Mouse (Mus musculus) midbrain, embryonic 13.5 days (tissue): ENCODE measurements at regions not wholly inside any gene's neighbourhood (a gene's known extent, or its start where the extent isn't known, plus 50 kb on each side); places are given as distances from the start of the nearest gene placed in this dataset.
A peak's percentile ranks its signal among the peaks of the same experiment; 100 is the strongest.

ENCODE experiments used
- ATAC-seq: fragments of 200-750 bp; cut with Nextera tagmentation; 2 replicates; pipeline ENCODE4 v1.8.0; 2017; ENCODE audit warnings: mild to moderate bottlenecking, moderate TSS enrichment, moderate library complexity
- H3K27ac ChIP-seq: fragments of 300-500 bp; sonication (generic); 2 replicates; pipeline ENCODE4 v1.5.1; 2015; ENCODE audit warnings: inconsistent platforms, mild to moderate bottlenecking, moderate library complexity
- H3K27me3 ChIP-seq: fragments of 300-500 bp; sonication (generic); 2 replicates; pipeline ENCODE4 v1.6.1; 2015; ENCODE audit warnings: mild to moderate bottlenecking, inconsistent platforms
- H3K36me3 ChIP-seq: fragments of 300-500 bp; sonication (generic); 2 replicates; pipeline ENCODE4 v1.6.1; 2015; ENCODE audit warnings: mild to moderate bottlenecking, inconsistent platforms
- H3K4me1 ChIP-seq: fragments of 300-500 bp; sonication (generic); replicated peaks from 2 replicates; pipeline ENCODE4 v1.6.1; 2015; ENCODE audit warnings: inconsistent platforms
- H3K4me2 ChIP-seq: fragments of 300-500 bp; sonication (generic); replicated peaks from 2 replicates; pipeline ENCODE4 v1.6.1; 2015; ENCODE audit warnings: moderate library complexity, mild to moderate bottlenecking, inconsistent platforms
- H3K4me3 ChIP-seq: fragments of 300-500 bp; sonication (generic); replicated peaks from 2 replicates; pipeline ENCODE4 v1.5.1; 2015; ENCODE audit warnings: mild to moderate bottlenecking, inconsistent platforms
- H3K9ac ChIP-seq: fragments of 300-500 bp; sonication (generic); replicated peaks from 2 replicates; pipeline ENCODE4 v1.6.1; 2015; ENCODE audit warnings: mild to moderate bottlenecking, inconsistent platforms
- H3K9me3 ChIP-seq: fragments of 300-500 bp; sonication (generic); 2 replicates; pipeline ENCODE4 v1.6.1; 2016; ENCODE audit warnings: mild to moderate bottlenecking, inconsistent platforms
- WGBS: fragments of 180-500 bp; shearing (Covaris S2); methylation state at CpG from one replicate; pipeline ENCODE4 v1.1.7; 2015; 5-methylcytosine and 5-hydroxymethylcytosine counted together

DNA sequence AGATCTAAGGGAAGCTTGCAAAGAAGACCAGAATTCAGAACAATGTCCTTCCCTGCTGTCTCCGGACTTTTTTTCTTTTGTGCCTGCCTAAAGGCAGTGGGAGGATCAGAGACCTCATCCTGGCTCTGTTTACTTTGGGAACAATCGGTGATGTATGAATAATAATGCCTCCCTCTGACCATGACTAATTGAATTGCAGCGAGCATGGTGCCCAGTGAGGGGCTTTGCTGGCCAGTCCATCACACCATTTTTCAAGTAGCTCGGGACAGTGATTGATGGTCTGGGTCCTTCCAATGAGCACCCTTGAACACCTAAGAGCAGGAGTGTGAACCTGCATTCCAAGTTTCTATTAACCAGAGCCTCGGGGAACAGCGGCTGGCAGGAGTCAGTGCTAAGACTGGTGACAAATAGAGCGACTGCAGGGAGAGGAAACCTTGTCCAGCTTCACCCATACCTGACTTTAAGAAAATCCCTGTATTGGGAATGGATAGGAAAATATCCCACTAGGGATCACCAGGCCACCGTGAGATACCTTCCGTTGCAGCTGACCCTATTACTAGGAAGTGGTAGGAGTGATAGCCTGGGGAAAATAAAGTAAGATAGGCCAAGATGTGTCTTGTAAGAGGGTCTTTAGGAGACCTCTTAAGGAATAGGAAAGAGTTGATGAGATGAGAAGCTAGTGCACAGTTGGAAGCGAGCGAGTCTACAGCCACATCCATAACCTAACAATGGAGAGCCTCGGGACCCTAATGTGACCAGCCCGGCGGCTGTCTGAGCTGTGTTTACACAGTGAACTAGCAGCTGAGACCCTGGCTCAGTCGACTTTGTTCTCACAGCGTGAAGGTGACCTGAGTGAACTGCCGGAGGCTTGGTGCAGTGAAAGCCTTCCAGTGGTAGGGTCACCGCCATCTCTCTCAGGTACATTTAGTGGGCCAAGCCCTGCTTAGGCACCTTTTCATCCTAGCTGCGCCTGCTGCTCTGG, 140.7 kb downstream of the Foxa2 start:
- ATAC-seq, result peak; percentile 54
- H3K4me3 ChIP-seq, result no peak overlapping the region
- 6% methylated on average over 19 of the region's 19 CpGs for WGBS
- no peak overlapping the region for H3K9ac ChIP-seq
- H3K27me3 ChIP-seq, result peaks cover 92% of the 10 kb centered on the region
- H3K27ac ChIP-seq, result no peak overlapping the region
- no peaks in the 10 kb centered on the region for H3K9me3 ChIP-seq
- H3K4me2 ChIP-seq, result no peak overlapping the region
- peaks cover 36% of the 10 kb centered on the region for H3K4me1 ChIP-seq
- no peaks in the 10 kb centered on the region for H3K36me3 ChIP-seq

- no peaks in the 10 kb centered on the region for H3K9me3 ChIP-seq
- H3K27ac ChIP-seq, result no peak overlapping the region
- no peak overlapping the region for H3K9ac ChIP-seq
- WGBS, result 12% methylated on average over 3 of the region's 3 CpGs
- H3K27me3 ChIP-seq, result peaks cover 92% of the 10 kb centered on the region
- no peaks in the 10 kb centered on the region for H3K36me3 ChIP-seq
- peaks cover 36% of the 10 kb centered on the region for H3K4me1 ChIP-seq
- no peak overlapping the region for H3K4me3 ChIP-seq
- no peak overlapping the region for H3K4me2 ChIP-seq
- no peak for ATAC-seq
These were observed 141.7 kb downstream of the Foxa2 start for GRCm38 (mm10) chr2:147905118-147905517.

DNA sequence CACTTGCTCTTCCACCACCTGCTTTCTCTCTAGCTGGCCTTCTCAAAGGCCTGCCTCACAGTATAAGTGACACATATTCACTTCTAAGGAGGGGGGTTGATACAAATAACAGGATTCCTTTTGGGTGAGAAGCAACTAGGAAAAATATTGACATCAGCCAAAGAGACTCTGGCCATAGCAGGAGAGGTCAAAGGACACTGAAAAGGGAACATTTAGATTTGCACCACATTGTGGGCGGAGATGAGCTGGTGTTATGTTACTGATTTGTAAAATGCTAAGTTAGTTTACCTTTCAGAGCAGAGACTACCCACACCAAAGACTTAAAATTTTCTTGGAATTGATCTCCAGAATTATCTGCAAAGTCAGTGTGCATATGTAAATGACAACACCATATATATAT, 147.5 kb downstream of the Foxa2 start:
- Histone ChIP-seq H3K4me2 (no peak overlapping the region), H3K4me1 (no peaks in the 10 kb centered on the region), H3K27ac (no peak overlapping the region), H3K36me3 (no peaks in the 10 kb centered on the region), H3K27me3 (peaks cover 68% of the 10 kb centered on the region), H3K9me3 (no peaks in the 10 kb centered on the region), H3K4me3 (no peak overlapping the region), H3K9ac (no peak overlapping the region)
- 100% methylated on average over 1 of the region's 1 CpGs for WGBS
- no peak for ATAC-seq

GRCm38 (mm10) chr2:147895691-147896090, 151.1 kb downstream of the Foxa2 start:
- Histone ChIP-seq H3K36me3 (no peaks in the 10 kb centered on the region), H3K4me2 (no peak overlapping the region), H3K9me3 (no peaks in the 10 kb centered on the region), H3K4me1 (no peaks in the 10 kb centered on the region), H3K27me3 (peaks cover 39% of the 10 kb centered on the region), H3K9ac (no peak overlapping the region), H3K27ac (no peak overlapping the region), H3K4me3 (no peak overlapping the region)
- ATAC-seq, result 0 out of 2 replicates have a peak, but pooled peaks have one; percentile 66
- 0% methylated on average over 1 of the region's 1 CpGs for WGBS

GRCm38 (mm10) chr2:147894213-147894612, 152.6 kb downstream of the Foxa2 start:
- H3K27ac ChIP-seq, result no peak overlapping the region
- no peaks in the 10 kb centered on the region for H3K9me3 ChIP-seq
- H3K4me3 ChIP-seq, result no peak overlapping the region
- peaks cover 26% of the 10 kb centered on the region for H3K27me3 ChIP-seq
- no peaks in the 10 kb centered on the region for H3K36me3 ChIP-seq
- 11% methylated on average over 1 of the region's 1 CpGs for WGBS
- H3K9ac ChIP-seq, result no peak overlapping the region
- no peaks in the 10 kb centered on the region for H3K4me1 ChIP-seq
- no peak for ATAC-seq
- no peak overlapping the region for H3K4me2 ChIP-seq

- Histone ChIP-seq H3K27ac (no peak overlapping the region), H3K36me3 (no peaks in the 10 kb centered on the region), H3K27me3 (no peaks in the 10 kb centered on the region), H3K4me2 (no peak overlapping the region), H3K4me1 (no peaks in the 10 kb centered on the region), H3K9ac (no peak overlapping the region), H3K4me3 (no peak overlapping the region), H3K9me3 (no peaks in the 10 kb centered on the region)
- no peak for ATAC-seq
- WGBS, result 56% methylated on average over 6 of the region's 6 CpGs
These were observed 160.6 kb downstream of the Foxa2 start for GRCm38 (mm10) chr2:147886191-147886590.

DNA sequence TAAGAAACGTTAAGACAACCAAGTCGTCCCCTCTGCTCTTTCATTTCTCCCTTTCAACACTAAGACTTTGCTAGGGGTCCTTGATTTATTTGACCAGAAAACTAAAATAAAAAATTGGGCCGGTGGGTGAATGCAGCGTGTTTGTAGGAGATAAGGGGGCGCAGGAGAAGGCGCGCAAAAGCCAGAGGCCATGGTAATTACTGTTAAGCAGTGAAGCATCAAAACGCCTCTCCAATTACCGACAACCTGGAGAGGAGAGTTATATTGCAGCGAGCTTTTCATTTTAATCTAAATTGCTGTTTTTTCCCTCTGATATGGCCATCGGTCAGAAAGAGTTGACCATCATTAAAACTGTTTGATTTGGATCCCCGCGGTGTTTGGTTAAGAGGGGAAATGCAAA, 168.9 kb downstream of the Foxa2 start:
- 12% methylated on average over 13 of the region's 13 CpGs for WGBS
- H3K27me3 ChIP-seq, result peaks cover 44% of the 10 kb centered on the region
- H3K4me2 ChIP-seq, result peak overlapping the region; percentile 63
- no peak overlapping the region for H3K27ac ChIP-seq
- peaks cover 26% of the 10 kb centered on the region for H3K4me1 ChIP-seq
- H3K9me3 ChIP-seq, result no peaks in the 10 kb centered on the region
- no peak overlapping the region for H3K4me3 ChIP-seq
- H3K36me3 ChIP-seq, result no peaks in the 10 kb centered on the region
- ATAC-seq, result peak; percentile 57; the same call in 1 of the 2 replicates
- no peak overlapping the region for H3K9ac ChIP-seq

DNA sequence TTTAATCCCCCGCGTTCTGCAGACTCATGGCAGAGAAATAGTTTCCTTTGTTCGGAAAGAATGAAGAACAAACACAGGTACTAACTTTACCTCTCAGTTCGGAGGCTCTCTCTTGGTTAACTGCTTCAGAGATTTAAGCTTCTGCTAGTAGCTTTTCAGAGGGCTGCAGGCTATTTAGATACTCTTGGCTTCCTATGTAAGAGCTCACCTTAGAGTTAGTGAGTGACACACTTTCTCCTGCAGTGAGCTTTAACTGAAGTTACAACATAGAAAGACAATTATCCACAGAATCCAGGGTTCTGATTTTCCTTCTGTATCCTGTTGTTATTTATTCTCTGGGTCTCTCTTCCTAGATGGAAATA, 169.2 kb downstream of the Foxa2 start:
- Histone ChIP-seq H3K36me3 (no peaks in the 10 kb centered on the region), H3K4me3 (peak overlapping the region; percentile 38), H3K4me1 (peaks cover 26% of the 10 kb centered on the region), H3K4me2 (peak overlapping the region; percentile 63), H3K27me3 (peaks cover 44% of the 10 kb centered on the region), H3K9ac (peak overlapping the region; percentile 65; the same call in 1 of the 2 replicates), H3K27ac (peak overlapping the region; percentile 41), H3K9me3 (no peaks in the 10 kb centered on the region)
- peak; percentile 7; the same call in 1 of the 2 replicates for ATAC-seq
- WGBS, result under 1% methylated on average over 4 of the region's 4 CpGs

- 2% methylated on average over 19 of the region's 19 CpGs for WGBS
- H3K9ac ChIP-seq, result peak overlapping the region; percentile 65
- H3K4me2 ChIP-seq, result peak overlapping the region; percentile 63
- no peaks in the 10 kb centered on the region for H3K9me3 ChIP-seq
- peaks cover 44% of the 10 kb centered on the region for H3K27me3 ChIP-seq
- H3K4me3 ChIP-seq, result peak overlapping the region; percentile 38
- H3K36me3 ChIP-seq, result no peaks in the 10 kb centered on the region
- H3K27ac ChIP-seq, result peak overlapping the region; percentile 41
- H3K4me1 ChIP-seq, result peaks cover 26% of the 10 kb centered on the region
- ATAC-seq, result peak; percentile 70
These were observed 169.8 kb downstream of the Foxa2 start for GRCm38 (mm10) chr2:147876708-147877542.

GRCm38 (mm10) chr2:147872972-147873371, 173.8 kb downstream of the Foxa2 start:
- H3K27ac ChIP-seq, result no peak overlapping the region
- H3K27me3 ChIP-seq, result peaks cover 19% of the 10 kb centered on the region
- WGBS, result 87% methylated on average over 3 of the region's 3 CpGs
- no peak overlapping the region for H3K9ac ChIP-seq
- peaks cover 21% of the 10 kb centered on the region for H3K4me1 ChIP-seq
- no peak overlapping the region for H3K4me2 ChIP-seq
- H3K9me3 ChIP-seq, result no peaks in the 10 kb centered on the region
- no peaks in the 10 kb centered on the region for H3K36me3 ChIP-seq
- no peak for ATAC-seq
- H3K4me3 ChIP-seq, result no peak overlapping the region

DNA sequence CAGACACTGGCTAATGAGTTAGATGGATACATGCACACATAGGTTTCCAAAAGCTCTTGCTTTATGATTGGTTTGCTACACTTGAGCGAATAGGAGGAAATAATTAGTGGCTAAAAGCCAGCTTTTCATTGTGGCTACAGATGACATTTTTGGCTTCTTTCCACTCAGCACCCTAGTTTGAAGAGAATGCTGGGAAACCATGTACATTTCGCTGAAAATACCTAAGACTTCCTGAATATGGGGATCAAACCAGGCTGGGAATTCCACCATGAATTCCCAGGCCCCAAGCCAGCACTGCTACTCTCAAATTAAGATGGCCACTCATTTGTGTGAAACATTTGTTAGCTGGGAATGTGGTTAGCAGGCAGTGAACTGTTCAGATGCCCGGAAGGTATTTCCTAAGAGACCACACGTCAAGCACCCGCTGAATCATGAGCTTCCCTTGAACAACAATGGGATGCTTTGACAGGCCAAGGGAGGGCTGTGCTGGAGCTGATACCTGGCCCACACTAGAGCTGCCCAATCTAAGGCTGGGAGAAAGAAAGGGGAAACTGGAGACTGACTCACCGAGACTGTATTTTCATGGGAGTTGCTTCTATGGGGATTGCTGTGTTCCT, 195.5 kb downstream of the Foxa2 start:
- Histone ChIP-seq H3K9me3 (no peaks in the 10 kb centered on the region), H3K27ac (no peak overlapping the region), H3K27me3 (peaks cover 18% of the 10 kb centered on the region), H3K4me1 (no peaks in the 10 kb centered on the region), H3K36me3 (no peaks in the 10 kb centered on the region), H3K4me3 (no peak overlapping the region), H3K9ac (no peak overlapping the region), H3K4me2 (no peak overlapping the region)
- no peak for ATAC-seq
- 89% methylated on average over 6 of the region's 6 CpGs for WGBS
